Comparison of ENCODE assay signal across 20 mouse cellular contexts in the genomic region with DNA sequence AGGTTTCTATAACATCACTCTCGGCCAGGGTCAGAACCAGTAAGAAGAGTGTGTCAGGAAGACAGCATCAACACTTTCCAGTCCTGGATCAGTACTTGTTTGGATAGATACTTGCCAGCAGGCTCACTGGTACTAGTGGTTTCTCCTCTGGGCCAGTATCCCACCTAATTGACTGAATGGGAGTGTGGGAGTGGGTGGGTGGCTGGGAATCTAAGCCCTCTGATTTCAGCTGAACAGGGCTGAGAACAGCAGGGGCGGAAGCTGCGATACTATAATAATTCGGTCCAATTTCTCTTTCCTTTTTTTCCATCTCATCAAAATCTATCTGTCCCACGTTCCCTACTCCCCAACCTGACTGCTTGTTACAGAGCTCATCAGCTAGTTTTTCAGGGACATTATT.
"Had no signal": no experiment of that assay in that cellular context is flagged by ENCODE, and none has a peak within 500 bp of the region (broad histone marks: within the 10 kb centered on the region; RNA-seq: fewer than 3 reads in every experiment).

No protein-coding gene starts in this region.

- ATAC-seq: forebrain, embryonic 13.5 days; forebrain, embryonic 14.5 days; forebrain, embryonic 15.5 days; forebrain, embryonic 16.5 days; forebrain, postnatal 0 days had no signal

- DNase-seq: cerebellum, adult 9-10 months; cerebellum, adult 9-11 months; cerebellum, postnatal 10 days; cerebellum, postnatal 14 days; cerebellum, postnatal 25 days; cerebellum, postnatal 36 days; embryo, embryonic 11 days; forebrain, postnatal 0 days; gastrocnemius, adult 2 months; gastrocnemius, postnatal 10 days; gastrocnemius, postnatal 14 days; gastrocnemius, postnatal 25 days; gastrocnemius, postnatal 36 days; heart, adult 11 months; heart, adult 18-20 months; heart, adult 2 months had no signal
